Mouse (Mus musculus) bone marrow macrophage, adult 2 months (primary cell): ENCODE results near the gene Prss43.

Experiments
- CTCF ChIP-seq: IDR thresholded peaks from 2 replicates; pipeline ENCODE4 v1.5.1; 2012; ENCODE audit warnings: low read depth, mild to moderate bottlenecking, low read length, moderate library complexity
- POLR2A ChIP-seq: IDR thresholded peaks from 2 replicates; pipeline ENCODE4 v1.6.1; 2012; ENCODE audit warnings: mild to moderate bottlenecking, low read depth, low read length, borderline replicate concordance

- TF ChIP-seq CTCF (no peak), POLR2A (no peak)
Observed at GRCm38 (mm10) chr9:110797866-110798265, 28.6 kb upstream of the Prss43 start, which contains the start of gene Prss42.
